Mouse (Mus musculus): ENCODE measurements around the gene Unc5c. TPM values are rescaled to one million over a fixed set of nuclear protein-coding genes. Genes with fewer than 3 reads are reported as not detected.

Gene Unc5c
- total and polyA plus RNA-seq, 3 experiments = not detected

DNA sequence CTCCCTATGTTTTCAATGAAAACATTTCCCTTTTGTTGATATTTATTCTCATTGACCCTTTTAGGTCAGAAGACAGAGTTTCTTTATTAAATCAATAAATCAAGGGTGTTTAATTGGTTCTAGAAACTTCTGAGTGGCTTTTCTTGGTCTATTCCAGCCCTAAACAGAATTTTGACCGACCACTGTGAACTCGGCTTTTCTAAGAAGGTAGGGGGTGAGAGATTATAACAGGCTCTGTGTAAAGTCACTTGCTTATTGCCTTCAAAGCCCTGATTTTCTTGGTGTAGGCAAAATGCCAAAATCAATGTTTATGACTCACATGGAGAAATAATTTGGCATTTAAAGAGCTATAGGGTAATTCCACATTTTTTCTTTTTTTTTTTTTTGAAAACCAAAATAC, 112.4 kb downstream of the Unc5c start:
- Histone ChIP-seq H3K79me2 (ENCODE audit: control insufficient read depth, insufficient read depth, low read length, poor library complexity) (no peaks in the 10 kb centered on the region), H3K27ac (ENCODE audit: control insufficient read depth, low read depth, low read length) (no peak overlapping the region), H3K27me3 (ENCODE audit: control insufficient read depth in 1 of 2, insufficient read depth in 2 of 2, low read length in 2 of 2) (no peaks in the 10 kb centered on the region), H3K36me3 (ENCODE audit: control insufficient read depth in 1 of 2, insufficient read depth in 2 of 2, low read length in 2 of 2) (no peaks in the 10 kb centered on the region), H3K4me1 (ENCODE audit: control insufficient read depth in 1 of 2, insufficient read depth in 2 of 2, low read length in 2 of 2) (no peaks in the 10 kb centered on the region), H3K9ac (ENCODE audit: control insufficient read depth, low read depth, low read length, poor library complexity, severe bottlenecking) (no peak overlapping the region), H3K4me3 (ENCODE audit: control insufficient read depth in 1 of 2, insufficient read depth in 1 of 2, low read depth in 2 of 2, low read length in 2 of 2) (no peak overlapping the region), H3K9me3 (replicated peaks; ENCODE audit: insufficient read depth, low read length) (no peaks in the 10 kb centered on the region)
- TF ChIP-seq HCFC1 (IDR thresholded peaks at IDR 0.05; ENCODE audit: low read depth, low read length) (no peak), ZMIZ1 (IDR thresholded peaks at IDR 0.05; ENCODE audit: low read depth, low read length) (no peak), MAZ (IDR thresholded peaks at IDR 0.05; ENCODE audit: low read depth, low read length) (no peak), POLR2AphosphoS2 (IDR thresholded peaks at IDR 0.05; ENCODE audit: low read length) (no peak), POLR2AphosphoS5 (IDR thresholded peaks at IDR 0.05; ENCODE audit: borderline replicate concordance, low read depth, low read length) (no peak), ZNF384 (IDR thresholded peaks at IDR 0.05; ENCODE audit: low read depth, low read length) (no peak), RAD21 (IDR thresholded peaks at IDR 0.05; ENCODE audit: low read depth, low read length) (no peak), E2F4 (IDR thresholded peaks at IDR 0.05; ENCODE audit: borderline replicate concordance, low read depth, low read length) (no peak), TCF12 (IDR thresholded peaks at IDR 0.05; ENCODE audit: low read depth, low read length) (no peak), MEF2A (IDR thresholded peaks at IDR 0.05; ENCODE audit: extremely low read depth, insufficient replicate concordance, low read depth, low read length, poor library complexity, severe bottlenecking) (no peak)
- DNase-seq (ENCODE audit: low read depth, low spot score) = no peak

GRCm38 (mm10) chr3:141581190-141581891, 116.3 kb downstream of the Unc5c start:
- Histone ChIP-seq H3K4me1 (ENCODE audit: control insufficient read depth in 1 of 2, insufficient read depth in 2 of 2, low read length in 2 of 2) (no peaks in the 10 kb centered on the region), H3K79me2 (ENCODE audit: control insufficient read depth, insufficient read depth, low read length, poor library complexity) (no peaks in the 10 kb centered on the region), H3K9me3 (replicated peaks; ENCODE audit: insufficient read depth, low read length) (no peaks in the 10 kb centered on the region), H3K9ac (ENCODE audit: control insufficient read depth, low read depth, low read length, poor library complexity, severe bottlenecking) (no peak overlapping the region), H3K27me3 (ENCODE audit: control insufficient read depth in 1 of 2, insufficient read depth in 2 of 2, low read length in 2 of 2) (no peaks in the 10 kb centered on the region), H3K36me3 (ENCODE audit: control insufficient read depth in 1 of 2, insufficient read depth in 2 of 2, low read length in 2 of 2) (no peaks in the 10 kb centered on the region), H3K27ac (ENCODE audit: control insufficient read depth, low read depth, low read length) (no peak overlapping the region), H3K4me3 (ENCODE audit: control insufficient read depth in 1 of 2, insufficient read depth in 1 of 2, low read depth in 2 of 2, low read length in 2 of 2) (no peak overlapping the region)
- peak; percentile 7 for DNase-seq (ENCODE audit: low read depth, low spot score)
- no peak for TF ChIP-seq ZMIZ1 (IDR thresholded peaks at IDR 0.05; ENCODE audit: low read depth, low read length)
- TF ChIP-seq MAZ (IDR thresholded peaks at IDR 0.05; ENCODE audit: low read depth, low read length) = no peak
- no peak for TF ChIP-seq JUND (IDR thresholded peaks at IDR 0.05; ENCODE audit: low read depth, low read length)
- no peak for TF ChIP-seq GABPA (IDR thresholded peaks at IDR 0.05; ENCODE audit: low read depth, low read length)
- TF ChIP-seq POLR2AphosphoS5 (IDR thresholded peaks at IDR 0.05; ENCODE audit: borderline replicate concordance, low read depth, low read length) = no peak
- TF ChIP-seq UBTF (IDR thresholded peaks at IDR 0.05; ENCODE audit: borderline replicate concordance, insufficient read depth, low read depth, low read length) = no peak
- TF ChIP-seq KAT2A (conservative IDR thresholded peaks at IDR 0.05; ENCODE audit: low read depth, low read length) = no peak
- no peak for TF ChIP-seq MYC (IDR thresholded peaks at IDR 0.05; ENCODE audit: low read depth, low read length)
- no peak for TF ChIP-seq POLR2AphosphoS2 (IDR thresholded peaks at IDR 0.05; ENCODE audit: low read length)
- TF ChIP-seq TAL1 (IDR thresholded peaks at IDR 0.05; ENCODE audit: low read length) = no peak
- TF ChIP-seq MXI1 (IDR thresholded peaks at IDR 0.05; ENCODE audit: low read depth, low read length) = no peak
- TF ChIP-seq ZNF384 (IDR thresholded peaks at IDR 0.05; ENCODE audit: low read depth, low read length) = no peak
